Mouse (Mus musculus) hindbrain, embryonic 13.5 days (tissue): ENCODE measurements at regions not wholly inside any gene's neighbourhood (a gene's known extent, or its start where the extent isn't known, plus 50 kb on each side); places are given as distances from the start of the nearest gene placed in this dataset.

Source experiments
- ATAC-seq: fragments of 200-750 bp; cut with Nextera tagmentation; 2 replicates; pipeline ENCODE4 v1.8.0; 2017; ENCODE audit warnings: moderate TSS enrichment; ENCODE audit not compliant: low FRiP score
- H3K27ac ChIP-seq: fragments of 300-500 bp; sonication (generic); 2 replicates; pipeline ENCODE4 v1.5.1; 2015; ENCODE audit warnings: inconsistent platforms, mild to moderate bottlenecking, moderate library complexity
- H3K27me3 ChIP-seq: fragments of 300-500 bp; sonication (generic); 2 replicates; pipeline ENCODE4 v1.6.1; 2015; ENCODE audit warnings: mild to moderate bottlenecking, inconsistent platforms
- H3K36me3 ChIP-seq: fragments of 300-500 bp; sonication (generic); 2 replicates; pipeline ENCODE4 v1.6.1; 2015; ENCODE audit warnings: mild to moderate bottlenecking, inconsistent platforms
- H3K4me1 ChIP-seq: fragments of 300-500 bp; sonication (generic); replicated peaks from 2 replicates; pipeline ENCODE4 v1.6.1; 2015; ENCODE audit warnings: inconsistent platforms
- H3K4me2 ChIP-seq: fragments of 300-500 bp; sonication (generic); 2 replicates; pipeline ENCODE4 v1.6.1; 2015; ENCODE audit warnings: inconsistent platforms, mild to moderate bottlenecking, moderate library complexity
- H3K4me3 ChIP-seq: fragments of 300-500 bp; sonication (generic); 2 replicates; pipeline ENCODE4 v1.5.1; 2015; ENCODE audit warnings: mild to moderate bottlenecking, inconsistent platforms
- H3K9ac ChIP-seq: fragments of 300-500 bp; sonication (generic); 2 replicates; pipeline ENCODE4 v1.6.1; 2015; ENCODE audit warnings: mild to moderate bottlenecking, inconsistent platforms
- H3K9me3 ChIP-seq: fragments of 300-500 bp; sonication (generic); 2 replicates; pipeline ENCODE4 v1.6.1; 2016; ENCODE audit warnings: inconsistent platforms
- whole genome bisulfite sequencing: fragments of 180-500 bp; shearing (Covaris S2); methylation state at CpG from one replicate; pipeline ENCODE4 v1.1.7; 2015; 5-methylcytosine and 5-hydroxymethylcytosine counted together

- no peaks in the 10 kb centered on the region for H3K27me3 ChIP-seq
- H3K9ac ChIP-seq = no peak overlapping the region
- H3K4me2 ChIP-seq = no peak overlapping the region
- no peaks in the 10 kb centered on the region for H3K4me1 ChIP-seq
- H3K4me3 ChIP-seq = no peak overlapping the region
- H3K36me3 ChIP-seq = no peaks in the 10 kb centered on the region
- WGBS = 81% methylated on average over 8 of the region's 8 CpGs
- H3K27ac ChIP-seq = no peak overlapping the region
- H3K9me3 ChIP-seq = no peaks in the 10 kb centered on the region
- ATAC-seq = no peak
These were observed 207.3 kb upstream of the Gm6657 start for GRCm38 (mm10) chr12:77986738-77987137.

- Histone ChIP-seq H3K4me3 (no peak overlapping the region), H3K9me3 (no peaks in the 10 kb centered on the region), H3K27ac (no peak overlapping the region), H3K27me3 (no peaks in the 10 kb centered on the region), H3K4me2 (no peak overlapping the region), H3K9ac (no peak overlapping the region), H3K36me3 (no peaks in the 10 kb centered on the region), H3K4me1 (no peaks in the 10 kb centered on the region)
- WGBS = 47% methylated on average over 3 of the region's 3 CpGs
- ATAC-seq = no peak
These were observed 204.3 kb upstream of the Gm6657 start for GRCm38 (mm10) chr12:77989766-77990165.

GRCm38 (mm10) chr12:77991627-77992026, 202.4 kb upstream of the Gm6657 start:
- WGBS = 68% methylated on average over 6 of the region's 6 CpGs
- H3K4me2 ChIP-seq = no peak overlapping the region
- ATAC-seq = no peak
- H3K27ac ChIP-seq = no peak overlapping the region
- H3K27me3 ChIP-seq = no peaks in the 10 kb centered on the region
- no peak overlapping the region for H3K9ac ChIP-seq
- H3K4me1 ChIP-seq = no peaks in the 10 kb centered on the region
- H3K4me3 ChIP-seq = no peak overlapping the region
- no peaks in the 10 kb centered on the region for H3K36me3 ChIP-seq
- H3K9me3 ChIP-seq = no peaks in the 10 kb centered on the region

GRCm38 (mm10) chr12:77994176-77994575, 199.9 kb upstream of the Gm6657 start:
- H3K4me2 ChIP-seq = no peak overlapping the region
- no peaks in the 10 kb centered on the region for H3K4me1 ChIP-seq
- H3K27me3 ChIP-seq = no peaks in the 10 kb centered on the region
- no peak for ATAC-seq
- H3K27ac ChIP-seq = no peak overlapping the region
- no peak overlapping the region for H3K9ac ChIP-seq
- no peaks in the 10 kb centered on the region for H3K9me3 ChIP-seq
- H3K4me3 ChIP-seq = no peak overlapping the region
- no peaks in the 10 kb centered on the region for H3K36me3 ChIP-seq
- 85% methylated on average over 5 of the region's 5 CpGs for WGBS

GRCm38 (mm10) chr12:77997916-77998315, 196.1 kb upstream of the Gm6657 start:
- no peaks in the 10 kb centered on the region for H3K36me3 ChIP-seq
- no peak overlapping the region for H3K27ac ChIP-seq
- H3K4me1 ChIP-seq = no peaks in the 10 kb centered on the region
- no peaks in the 10 kb centered on the region for H3K27me3 ChIP-seq
- no peak overlapping the region for H3K9ac ChIP-seq
- ATAC-seq = no peak
- H3K4me3 ChIP-seq = no peak overlapping the region
- no peak overlapping the region for H3K4me2 ChIP-seq
- WGBS = 86% methylated on average over 1 of the region's 1 CpGs
- H3K9me3 ChIP-seq = no peaks in the 10 kb centered on the region

DNA sequence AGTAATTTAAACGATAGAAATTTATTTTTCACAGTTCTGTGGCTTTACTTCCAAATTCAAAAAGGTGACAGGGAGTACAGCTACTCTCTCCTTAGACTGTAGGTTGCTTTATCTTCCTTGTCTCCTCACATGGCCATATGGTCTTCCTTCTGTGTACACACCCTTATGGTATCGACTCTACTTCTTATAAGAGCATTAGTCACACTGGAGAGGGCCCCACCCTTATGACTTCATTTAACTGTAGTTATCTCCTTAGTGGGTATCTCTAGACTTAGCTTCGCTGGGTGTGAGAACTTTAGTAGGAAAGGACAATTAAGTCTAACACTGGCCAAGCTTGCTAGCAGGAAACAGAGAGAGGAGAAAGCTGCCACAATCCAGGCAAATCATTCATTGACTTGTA, 193.6 kb upstream of the Gm6657 start:
- H3K9me3 ChIP-seq = no peaks in the 10 kb centered on the region
- no peaks in the 10 kb centered on the region for H3K36me3 ChIP-seq
- no peak overlapping the region for H3K4me2 ChIP-seq
- no peak for ATAC-seq
- H3K9ac ChIP-seq = no peak overlapping the region
- no peaks in the 10 kb centered on the region for H3K27me3 ChIP-seq
- H3K4me3 ChIP-seq = no peak overlapping the region
- H3K27ac ChIP-seq = no peak overlapping the region
- H3K4me1 ChIP-seq = no peaks in the 10 kb centered on the region
- WGBS = 90% methylated on average over 3 of the region's 3 CpGs

DNA sequence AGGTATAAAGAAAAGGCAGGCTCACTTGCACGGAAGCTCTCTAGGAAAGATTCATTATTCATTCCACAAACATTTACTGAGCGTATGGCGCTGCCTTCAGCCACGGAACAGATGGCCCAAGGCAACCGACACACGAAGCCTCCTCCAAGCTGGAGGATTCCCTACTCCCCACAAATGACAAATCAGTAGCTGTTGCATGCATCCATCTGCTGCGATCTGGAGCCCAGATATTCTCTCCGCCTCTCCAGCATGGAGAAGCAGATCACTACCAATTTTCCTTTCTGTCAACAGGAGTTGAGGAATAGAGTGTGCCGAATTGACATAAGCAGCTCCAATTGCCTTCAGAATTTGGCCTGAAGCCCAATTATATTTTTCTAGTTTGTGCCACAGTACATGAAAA, 192.2 kb upstream of the Gm6657 start:
- Histone ChIP-seq H3K36me3 (no peaks in the 10 kb centered on the region), H3K4me2 (no peak overlapping the region), H3K4me3 (no peak overlapping the region), H3K9me3 (no peaks in the 10 kb centered on the region), H3K27ac (no peak overlapping the region), H3K9ac (no peak overlapping the region), H3K27me3 (no peaks in the 10 kb centered on the region), H3K4me1 (no peaks in the 10 kb centered on the region)
- ATAC-seq = 0 out of 2 replicates have a peak, but pooled peaks have one; percentile 39
- 63% methylated on average over 9 of the region's 9 CpGs for WGBS

GRCm38 (mm10) chr12:78033766-78034165, 160.3 kb upstream of the Gm6657 start:
- Histone ChIP-seq H3K9me3 (no peaks in the 10 kb centered on the region), H3K9ac (no peak overlapping the region), H3K4me3 (no peak overlapping the region), H3K27ac (no peak overlapping the region), H3K27me3 (no peaks in the 10 kb centered on the region), H3K36me3 (no peaks in the 10 kb centered on the region), H3K4me1 (no peaks in the 10 kb centered on the region), H3K4me2 (no peak overlapping the region)
- no peak for ATAC-seq

DNA sequence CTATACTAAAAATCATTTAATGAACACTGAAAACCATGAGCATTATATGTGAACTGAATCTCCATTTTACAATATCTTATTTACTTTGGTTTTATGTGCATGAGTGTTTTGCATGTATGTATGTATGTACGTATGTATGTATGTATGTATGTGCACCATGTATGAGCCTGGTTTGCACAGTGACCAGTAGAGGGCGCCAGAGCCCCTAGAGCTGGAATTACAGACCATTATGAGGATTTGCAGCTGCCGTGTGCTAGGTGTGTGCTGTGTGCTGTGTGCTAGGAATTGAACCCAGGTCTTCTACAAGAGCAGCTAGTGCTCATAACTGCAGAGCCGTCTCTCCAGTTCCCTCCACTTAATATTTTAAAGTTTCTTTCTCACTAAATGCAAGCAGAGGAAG, 147.5 kb upstream of the Gm6657 start:
- Histone ChIP-seq H3K36me3 (no peaks in the 10 kb centered on the region), H3K4me3 (no peak overlapping the region), H3K4me2 (no peak overlapping the region), H3K27me3 (no peaks in the 10 kb centered on the region), H3K27ac (no peak overlapping the region), H3K9ac (no peak overlapping the region), H3K4me1 (no peaks in the 10 kb centered on the region), H3K9me3 (no peaks in the 10 kb centered on the region)
- 81% methylated on average over 4 of the region's 4 CpGs for WGBS
- ATAC-seq = no peak

GRCm38 (mm10) chr12:78055956-78056355, 138.1 kb upstream of the Gm6657 start:
- Histone ChIP-seq H3K36me3 (no peaks in the 10 kb centered on the region), H3K9me3 (no peaks in the 10 kb centered on the region), H3K27ac (no peak overlapping the region), H3K4me3 (peak overlapping the region; percentile 24), H3K4me2 (peak overlapping the region; percentile 55), H3K9ac (peak overlapping the region; percentile 47), H3K4me1 (0 out of 2 replicates have a peak, but pooled peaks cover 4% of the 10 kb centered on the region), H3K27me3 (peaks cover 15% of the 10 kb centered on the region)
- ATAC-seq = peak; percentile 43
- 2% methylated on average over 9 of the region's 9 CpGs for WGBS

DNA sequence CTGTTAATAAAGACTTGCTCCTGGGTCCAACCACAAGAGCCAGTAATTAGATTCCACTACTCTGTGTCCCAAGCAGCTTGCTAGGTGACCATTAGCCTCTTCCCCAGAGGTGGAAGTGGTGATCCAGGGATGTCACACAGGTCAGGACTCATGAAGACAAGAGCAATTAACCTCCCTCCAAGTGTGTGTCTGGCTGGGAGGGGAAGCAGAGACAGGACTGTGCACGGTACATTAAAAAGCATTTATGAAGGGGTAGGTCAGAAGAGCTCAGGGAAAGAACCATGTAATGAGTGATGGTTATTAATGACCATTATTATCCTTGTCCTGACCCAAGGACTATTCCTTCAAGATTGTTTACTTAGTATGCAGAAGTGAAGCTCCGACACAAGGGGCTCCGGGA, 136.9 kb upstream of the Gm6657 start:
- H3K27ac ChIP-seq = no peak overlapping the region
- 0 out of 2 replicates have a peak, but pooled peaks cover 4% of the 10 kb centered on the region for H3K4me1 ChIP-seq
- H3K4me2 ChIP-seq = no peak overlapping the region
- no peak for ATAC-seq
- WGBS = 54% methylated on average over 3 of the region's 3 CpGs
- no peak overlapping the region for H3K4me3 ChIP-seq
- H3K36me3 ChIP-seq = no peaks in the 10 kb centered on the region
- H3K9me3 ChIP-seq = no peaks in the 10 kb centered on the region
- peaks cover 15% of the 10 kb centered on the region for H3K27me3 ChIP-seq
- H3K9ac ChIP-seq = no peak overlapping the region

GRCm38 (mm10) chr12:78059965-78060364, 134.1 kb upstream of the Gm6657 start:
- Histone ChIP-seq H3K36me3 (no peaks in the 10 kb centered on the region), H3K4me2 (no peak overlapping the region), H3K27me3 (peaks cover 7% of the 10 kb centered on the region), H3K27ac (no peak overlapping the region), H3K4me3 (no peak overlapping the region), H3K9me3 (no peaks in the 10 kb centered on the region), H3K4me1 (0 out of 2 replicates have a peak, but pooled peaks cover 4% of the 10 kb centered on the region), H3K9ac (no peak overlapping the region)
- ATAC-seq = no peak
- whole genome bisulfite sequencing = 71% methylated on average over 5 of the region's 5 CpGs

- ATAC-seq = no peak
- Histone ChIP-seq H3K4me1 (no peaks in the 10 kb centered on the region; the same call in 1 of the 2 replicates), H3K36me3 (no peaks in the 10 kb centered on the region), H3K4me3 (no peak overlapping the region), H3K9me3 (no peaks in the 10 kb centered on the region), H3K27me3 (no peaks in the 10 kb centered on the region), H3K4me2 (no peak overlapping the region), H3K27ac (no peak overlapping the region), H3K9ac (no peak overlapping the region)
- 64% methylated on average over 6 of the region's 6 CpGs for WGBS
These were observed 128.0 kb upstream of the Gm6657 start for GRCm38 (mm10) chr12:78066024-78066423.

GRCm38 (mm10) chr12:78072935-78073334, 121.1 kb upstream of the Gm6657 start:
- H3K27ac ChIP-seq = no peak overlapping the region
- ATAC-seq = no peak
- H3K9ac ChIP-seq = no peak overlapping the region
- no peaks in the 10 kb centered on the region for H3K27me3 ChIP-seq
- H3K4me3 ChIP-seq = no peak overlapping the region
- WGBS = 80% methylated on average over 9 of the region's 9 CpGs
- H3K36me3 ChIP-seq = no peaks in the 10 kb centered on the region
- no peak overlapping the region for H3K4me2 ChIP-seq
- no peaks in the 10 kb centered on the region for H3K4me1 ChIP-seq
- no peaks in the 10 kb centered on the region for H3K9me3 ChIP-seq
